Mouse (Mus musculus) embryonic fibroblast, embryonic 13.5 days (primary cell): ENCODE measurements around the gene Slit1. TPM values are rescaled to one million over a fixed set of nuclear protein-coding genes. Genes with fewer than 3 reads are reported as not detected.

ENCODE experiments used
- H3K27ac ChIP-seq: 2 replicates; pipeline ENCODE4 v1.5.1; 2012; ENCODE audit warnings: low read length, control low read depth, inconsistent platforms; ENCODE audit not compliant: insufficient read depth
- H3K4me1 ChIP-seq: 2 replicates; pipeline ENCODE4 v1.6.1; 2011; ENCODE audit warnings: low read length; ENCODE audit not compliant: control insufficient read depth, insufficient read depth
- H3K4me3 ChIP-seq: 2 replicates; pipeline ENCODE4 v1.5.1; 2011; ENCODE audit warnings: mild to moderate bottlenecking, control low read depth, low read length; ENCODE audit not compliant: insufficient read depth
- CTCF ChIP-seq: IDR thresholded peaks from 2 replicates; pipeline ENCODE4 v1.5.1; 2011; ENCODE audit warnings: mild to moderate bottlenecking, control low read depth, low read length, moderate library complexity, borderline replicate concordance; ENCODE audit not compliant: insufficient read depth
- POLR2A ChIP-seq: IDR thresholded peaks from 2 replicates; pipeline ENCODE4 v1.6.1; 2011; ENCODE audit warnings: low read depth, mild to moderate bottlenecking, control low read depth, low read length, moderate library complexity
- polyA plus RNA-seq: library from polyadenylated mRNA; stranded (reverse); fragments of >200 nt; gene quantifications from 2 replicates; pipeline ENCODE4 v1.2.4, GENCODE M21; 2011; ENCODE audit warnings: low read depth; ENCODE audit not compliant: missing spikeins, insufficient read length

Gene Slit1
- polyA plus RNA-seq, 1 experiment, result 0.46 TPM

- H3K4me3 ChIP-seq, result no peak overlapping the region
- TF ChIP-seq CTCF, result no peak
- TF ChIP-seq POLR2A, result no peak
- H3K4me1 ChIP-seq, result no peaks in the 10 kb centered on the region
- no peak overlapping the region for H3K27ac ChIP-seq
These were observed 109.4 kb downstream of the Slit1 start for GRCm38 (mm10) chr19:41634099-41634498.

GRCm38 (mm10) chr19:41629532-41629931 lies 113.9 kb downstream of the Slit1 start:
- H3K27ac ChIP-seq, result no peak overlapping the region
- H3K4me1 ChIP-seq, result no peaks in the 10 kb centered on the region
- H3K4me3 ChIP-seq, result no peak overlapping the region
- no peak for TF ChIP-seq CTCF
- no peak for TF ChIP-seq POLR2A

- Histone ChIP-seq H3K4me1 (no peaks in the 10 kb centered on the region), H3K27ac (no peak overlapping the region)
- TF ChIP-seq CTCF (no peak), POLR2A (no peak)
These were observed 114.5 kb downstream of the Slit1 start for GRCm38 (mm10) chr19:41628970-41629369.

GRCm38 (mm10) chr19:41620366-41621092 lies 122.9 kb downstream of the Slit1 start:
- Histone ChIP-seq H3K4me3 (no peak overlapping the region), H3K27ac (no peak overlapping the region), H3K4me1 (no peaks in the 10 kb centered on the region)
- no peak for TF ChIP-seq POLR2A
- no peak for TF ChIP-seq CTCF

More at GRCm38 (mm10) chr19:41628970-41629369, 114.5 kb downstream of the Slit1 start:
- H3K4me3 ChIP-seq, result no peak overlapping the region

GRCm38 (mm10) chr19:41618771-41619385 lies 124.6 kb downstream of the Slit1 start:
- Histone ChIP-seq H3K4me3 (no peak overlapping the region), H3K27ac (no peak overlapping the region), H3K4me1 (no peaks in the 10 kb centered on the region)
- no peak for TF ChIP-seq CTCF
- TF ChIP-seq POLR2A, result no peak

- H3K4me3 ChIP-seq, result no peak overlapping the region
- no peak overlapping the region for H3K27ac ChIP-seq
- no peak for TF ChIP-seq CTCF
- no peak for TF ChIP-seq POLR2A
- H3K4me1 ChIP-seq, result no peaks in the 10 kb centered on the region
These were observed 125.3 kb downstream of the Slit1 start for GRCm38 (mm10) chr19:41618153-41618657.

- Histone ChIP-seq H3K27ac (no peak overlapping the region), H3K4me3 (no peak overlapping the region), H3K4me1 (no peaks in the 10 kb centered on the region)
- TF ChIP-seq POLR2A, result no peak
- TF ChIP-seq CTCF, result no peak
These were observed 126.4 kb downstream of the Slit1 start for GRCm38 (mm10) chr19:41617102-41617501.

GRCm38 (mm10) chr19:41616274-41616673 lies 127.2 kb downstream of the Slit1 start:
- Histone ChIP-seq H3K4me3 (no peak overlapping the region), H3K4me1 (no peaks in the 10 kb centered on the region), H3K27ac (no peak overlapping the region)
- TF ChIP-seq CTCF (no peak), POLR2A (no peak)

GRCm38 (mm10) chr19:41615606-41616224 lies 127.8 kb downstream of the Slit1 start:
- H3K4me1 ChIP-seq, result no peaks in the 10 kb centered on the region
- TF ChIP-seq CTCF (no peak), POLR2A (no peak)
- no peak overlapping the region for H3K4me3 ChIP-seq
- no peak overlapping the region for H3K27ac ChIP-seq

- H3K4me3 ChIP-seq, result no peak overlapping the region
- no peak for TF ChIP-seq CTCF
- no peak for TF ChIP-seq POLR2A
- H3K27ac ChIP-seq, result no peak overlapping the region
- H3K4me1 ChIP-seq, result no peaks in the 10 kb centered on the region
These were observed 130.0 kb downstream of the Slit1 start for GRCm38 (mm10) chr19:41613325-41614087.
